Mouse (Mus musculus): ENCODE measurements at regions not wholly inside any gene's neighbourhood (a gene's known extent, or its start where the extent isn't known, plus 50 kb on each side); places are given as distances from the start of the nearest gene placed in this dataset.

DNA sequence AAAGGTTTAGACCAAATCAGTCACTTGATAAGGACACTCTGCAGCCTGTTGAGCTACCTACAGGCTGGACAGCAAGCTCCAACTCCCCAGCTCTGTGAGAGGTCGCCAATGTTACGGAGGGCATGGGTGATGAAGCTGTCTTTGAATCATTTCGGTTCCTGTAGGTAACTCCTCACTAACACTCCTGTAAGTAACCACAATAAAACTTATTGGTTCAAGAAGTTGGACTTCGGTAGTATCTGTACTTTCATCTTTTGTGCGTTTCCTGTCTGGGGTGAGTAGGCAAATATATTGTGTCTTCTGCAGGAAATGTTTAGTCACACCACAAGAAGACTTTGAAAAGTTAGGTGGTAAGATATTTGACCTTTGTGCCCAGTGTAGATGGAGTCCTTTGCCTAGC is 244.1 kb upstream of the Ndst4 start:
- TF ChIP-seq POLR2A (IDR thresholded peaks at IDR 0.05; ENCODE audit: insufficient read length, low read depth) (no peak), MYOD1 (IDR thresholded peaks at IDR 0.05; ENCODE audit: control insufficient read depth in 1 of 3, insufficient read length in 2 of 3, low read depth in 2 of 3) (no peak), USF1 (IDR thresholded peaks at IDR 0.05; ENCODE audit: low read depth) (no peak), MYOG (IDR thresholded peaks at IDR 0.05; ENCODE audit: control insufficient read depth in 1 of 3, insufficient read depth in 1 of 3, insufficient read length in 2 of 3, low read depth in 2 of 3) (no peak), MAX (IDR thresholded peaks at IDR 0.05; ENCODE audit: low read depth) (no peak)
